Mouse (Mus musculus) cerebellum, adult 2 months (tissue): ENCODE measurements at regions not wholly inside any gene's neighbourhood (a gene's known extent, or its start where the extent isn't known, plus 50 kb on each side); places are given as distances from the start of the nearest gene placed in this dataset.

Source experiments
- CTCF ChIP-seq: fragments of 200-500 bp; IDR thresholded peaks from 2 replicates; pipeline ENCODE4 v1.5.1; 2011; ENCODE audit warnings: low read depth, mild to moderate bottlenecking, control low read depth, low read length, moderate library complexity, borderline replicate concordance; ENCODE audit not compliant: insufficient read depth
- POLR2A ChIP-seq: fragments of 200-500 bp; IDR thresholded peaks from 2 replicates; pipeline ENCODE4 v1.6.1; 2011; ENCODE audit warnings: low read length, control low read depth, borderline replicate concordance; ENCODE audit not compliant: insufficient read depth

- TF ChIP-seq CTCF (no peak), POLR2A (no peak)
These were observed 312.2 kb downstream of the Myh15 start for GRCm38 (mm10) chr16:49369450-49369849.
